Mouse (Mus musculus) lung, postnatal 0 days (tissue): ENCODE results near the gene Gm5622. TPM values are rescaled to one million over a fixed set of nuclear protein-coding genes. Genes with fewer than 3 reads are reported as not detected.
"Not testable (repeated sequence)": the region's sequence is repeated elsewhere in the genome, so short reads cannot be mapped to it uniquely, and the experiment has no call there.

ENCODE experiments used
- ATAC-seq: fragments of 200-750 bp; cut with Nextera tagmentation; 2 replicates; pipeline ENCODE4 v1.8.0; 2017; ENCODE audit warnings: moderate library complexity
- DNase-seq: peaks from one replicate; pipeline ENCODE4 v3.0.0-alpha.2; 2016; ENCODE audit warnings: low spot score
- H3K27ac ChIP-seq: fragments of 300-500 bp; sonication (generic); 2 replicates; pipeline ENCODE4 v1.5.1; 2014; ENCODE audit warnings: antibody characterized with exemption, mild to moderate bottlenecking, low read length, mixed read lengths
- H3K27me3 ChIP-seq: fragments of 300-500 bp; sonication (generic); replicated peaks from 2 replicates; pipeline ENCODE4 v1.6.1; 2014; ENCODE audit warnings: low read length, mixed read lengths; ENCODE audit not compliant: insufficient read depth
- H3K36me3 ChIP-seq: fragments of 300-500 bp; sonication (generic); 2 replicates; pipeline ENCODE4 v1.6.1; 2014; ENCODE audit warnings: low read length, mixed read lengths; ENCODE audit not compliant: insufficient read depth
- H3K4me1 ChIP-seq: fragments of 300-500 bp; sonication (generic); 2 replicates; pipeline ENCODE4 v1.6.1; 2014; ENCODE audit warnings: antibody characterized with exemption, low read depth, low read length, mixed read lengths; ENCODE audit not compliant: insufficient read depth
- H3K4me2 ChIP-seq: fragments of 300-500 bp; sonication (generic); replicated peaks from 2 replicates; pipeline ENCODE4 v1.6.1; 2014; ENCODE audit warnings: low read depth, mild to moderate bottlenecking, low read length, moderate library complexity, mixed read lengths
- H3K4me3 ChIP-seq: fragments of 300-500 bp; sonication (generic); 2 replicates; pipeline ENCODE4 v1.5.1; 2014; ENCODE audit warnings: low read depth, low read length
- H3K9ac ChIP-seq: fragments of 300-500 bp; sonication (generic); replicated peaks from 2 replicates; pipeline ENCODE4 v1.6.1; 2014; ENCODE audit warnings: low read depth, mild to moderate bottlenecking
- H3K9me3 ChIP-seq: fragments of 300-500 bp; sonication (generic); 2 replicates; pipeline ENCODE4 v1.6.1; 2016; ENCODE audit warnings: low read length, mixed read lengths
- CTCF ChIP-seq: IDR thresholded peaks from 2 replicates; pipeline ENCODE4 v1.5.1; 2016; ENCODE audit warnings: antibody characterized with exemption, mild to moderate bottlenecking
- EP300 ChIP-seq: IDR thresholded peaks from 2 replicates; pipeline ENCODE4 v1.6.1; 2016; ENCODE audit warnings: antibody characterized with exemption, mild to moderate bottlenecking, control low read depth
- WGBS: fragments of 180-500 bp; shearing (Covaris S2); extraction: QIAGEN DNeasy Blood & Tissue Kit; methylation state at CpG from one replicate; pipeline ENCODE4 v1.1.7; 2014; 5-methylcytosine and 5-hydroxymethylcytosine counted together
- polyA plus RNA-seq: library from polyadenylated mRNA; unstranded; fragments of >200 nt; fragmentation: Nextera tagmentation; extraction: Ambion mirVana; gene quantifications from 2 replicates; pipeline ENCODE4 v1.2.1, GENCODE M21; 2015

The Gm5622 gene
- polyA plus RNA-seq, 1 experiment from 2014 or later: not detected

DNA sequence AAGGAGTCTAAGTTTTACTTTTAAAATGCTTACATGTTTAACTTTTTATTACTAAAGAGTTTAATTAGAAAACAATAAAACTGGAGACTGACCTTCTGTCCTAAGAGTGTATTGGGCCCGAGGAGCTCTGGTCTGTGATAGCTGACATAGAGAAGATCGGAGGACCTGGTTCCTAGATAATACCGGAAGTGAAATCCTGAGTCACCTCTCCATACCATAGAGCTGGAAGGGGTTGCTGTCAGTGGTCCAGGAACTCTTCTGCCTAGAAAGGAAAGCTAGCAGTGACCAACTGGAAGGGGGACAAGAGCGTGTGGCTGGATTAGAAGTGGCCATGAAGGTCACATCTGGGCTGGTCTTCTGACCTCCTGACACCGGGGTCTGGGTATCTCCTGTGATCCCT is 124.7 kb downstream of the Gm5622 start:
- 89% methylated on average over 5 of the region's 5 CpGs for WGBS
- H3K4me2 ChIP-seq: no peak overlapping the region
- H3K27me3 ChIP-seq: no peaks in the 10 kb centered on the region
- H3K27ac ChIP-seq: no peak overlapping the region
- DNase-seq: no peak
- no peaks in the 10 kb centered on the region for H3K36me3 ChIP-seq
- TF ChIP-seq EP300: no peak
- no peak for TF ChIP-seq CTCF
- no peak for ATAC-seq
- no peaks in the 10 kb centered on the region for H3K4me1 ChIP-seq
- no peak overlapping the region for H3K4me3 ChIP-seq
- no peaks in the 10 kb centered on the region for H3K9me3 ChIP-seq
- H3K9ac ChIP-seq: no peak overlapping the region

DNA sequence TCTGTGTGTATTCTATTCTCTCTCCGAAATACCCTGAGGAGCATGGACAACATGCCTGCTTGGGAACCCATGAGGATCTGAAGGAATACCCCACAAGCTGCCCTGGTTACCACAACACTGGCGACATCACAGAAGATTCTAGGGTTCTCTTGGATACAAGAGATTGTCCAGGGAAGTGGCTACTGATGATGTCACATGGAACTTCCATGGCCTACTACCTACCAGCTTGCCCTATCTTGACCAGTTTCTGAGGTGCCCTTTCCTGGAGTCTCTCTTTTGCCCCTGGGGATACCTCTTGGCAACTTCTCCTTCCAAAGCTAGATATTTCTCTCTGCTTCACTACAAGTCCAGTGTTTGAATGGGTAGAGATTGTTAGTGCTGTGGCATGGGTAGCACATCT is 142.8 kb downstream of the Gm5622 start, which contains the start of gene Gm17079:
TSS of gene Gm17079 (minus strand) at position 101 of the 400 bp plus-strand sequence.
- WGBS: 73% methylated on average over 1 of the region's 2 CpGs
- not testable (repeated sequence) for H3K4me1 ChIP-seq, H3K27me3 ChIP-seq, ATAC-seq, DNase-seq, H3K9ac ChIP-seq, H3K9me3 ChIP-seq, H3K4me2 ChIP-seq, H3K27ac ChIP-seq, H3K36me3 ChIP-seq, H3K4me3 ChIP-seq

Other genes starting within 250 kb of the Gm5622 start
- not detected in 2 replicates for gene Gm7247, start 191.0 kb upstream of the Gm5622 start, polyA plus RNA-seq
- gene Vmn2r88, start 142.0 kb upstream of the Gm5622 start, polyA plus RNA-seq: not detected in 2 replicates
- not detected in 2 replicates for gene Vmn2r89, start 100.9 kb upstream of the Gm5622 start, polyA plus RNA-seq
- gene Gm17175, start 21.3 kb downstream of the Gm5622 start, polyA plus RNA-seq: not detected in 2 replicates
- gene Gm17174, start 39.3 kb downstream of the Gm5622 start, polyA plus RNA-seq: not detected in 2 replicates
- not detected in 2 replicates for gene Gm17078, start 58.5 kb downstream of the Gm5622 start, polyA plus RNA-seq
- not detected in 2 replicates for gene Gm4181, start 82.9 kb downstream of the Gm5622 start, polyA plus RNA-seq
- not detected in 2 replicates for gene Gm17079, start 142.7 kb downstream of the Gm5622 start, polyA plus RNA-seq
- not detected in 2 replicates for gene Gm5800, start 164.4 kb downstream of the Gm5622 start, polyA plus RNA-seq
- gene Ang4, start 220.8 kb downstream of the Gm5622 start, polyA plus RNA-seq: not detected in 2 replicates
- not detected in 2 replicates for gene AY358078, start 247.3 kb downstream of the Gm5622 start, polyA plus RNA-seq